Mouse (Mus musculus) kidney, embryonic 15.5 days (tissue): ENCODE measurements around the gene Phpt1. TPM values are rescaled to one million over a fixed set of nuclear protein-coding genes. Genes with fewer than 3 reads are reported as not detected.

Experiments used
- ATAC-seq: fragments of 200-750 bp; cut with Nextera tagmentation; replicated peaks from 2 replicates; pipeline ENCODE4 v1.8.0; 2017; ENCODE audit warnings: moderate TSS enrichment; ENCODE audit not compliant: low FRiP score
- H3K27ac ChIP-seq: fragments of 300-500 bp; sonication (generic); 2 replicates; pipeline ENCODE4 v1.5.1; 2015; ENCODE audit warnings: mild to moderate bottlenecking, inconsistent platforms
- H3K27me3 ChIP-seq: fragments of 300-500 bp; sonication (generic); 2 replicates; pipeline ENCODE4 v1.6.1; 2015; ENCODE audit warnings: inconsistent platforms
- H3K36me3 ChIP-seq: fragments of 300-500 bp; sonication (generic); 2 replicates; pipeline ENCODE4 v1.6.1; 2015; ENCODE audit warnings: inconsistent platforms
- H3K4me1 ChIP-seq: fragments of 300-500 bp; sonication (generic); 2 replicates; pipeline ENCODE4 v1.6.1; 2015; ENCODE audit warnings: inconsistent platforms
- H3K4me2 ChIP-seq: fragments of 300-500 bp; sonication (generic); 2 replicates; pipeline ENCODE4 v1.6.1; 2015; ENCODE audit warnings: moderate library complexity, mild to moderate bottlenecking, inconsistent platforms
- H3K4me3 ChIP-seq: fragments of 300-500 bp; sonication (generic); replicated peaks from 2 replicates; pipeline ENCODE4 v1.5.1; 2015; ENCODE audit warnings: mild to moderate bottlenecking, inconsistent platforms
- H3K9ac ChIP-seq: fragments of 300-500 bp; sonication (generic); 2 replicates; pipeline ENCODE4 v1.6.1; 2015; ENCODE audit warnings: mild to moderate bottlenecking, inconsistent platforms
- H3K9me3 ChIP-seq: fragments of 300-500 bp; sonication (generic); replicated peaks from 2 replicates; pipeline ENCODE4 v1.6.1; 2016; ENCODE audit warnings: inconsistent platforms
- WGBS: fragments of 180-500 bp; shearing (Covaris S2); methylation state at CpG from one replicate; pipeline ENCODE4 v1.1.7; 2015; ENCODE audit warnings: mixed read lengths; 5-methylcytosine and 5-hydroxymethylcytosine counted together
- polyA plus RNA-seq: library from polyadenylated mRNA; unstranded; fragments of >200 nt; fragmentation: Nextera tagmentation; extraction: Ambion mirVana; gene quantifications from 2 replicates; pipeline ENCODE4 v1.2.1, GENCODE M21; 2015

Phpt1 gene
- polyA plus RNA-seq, 1 experiment from 2014 or later, result 184 TPM

DNA sequence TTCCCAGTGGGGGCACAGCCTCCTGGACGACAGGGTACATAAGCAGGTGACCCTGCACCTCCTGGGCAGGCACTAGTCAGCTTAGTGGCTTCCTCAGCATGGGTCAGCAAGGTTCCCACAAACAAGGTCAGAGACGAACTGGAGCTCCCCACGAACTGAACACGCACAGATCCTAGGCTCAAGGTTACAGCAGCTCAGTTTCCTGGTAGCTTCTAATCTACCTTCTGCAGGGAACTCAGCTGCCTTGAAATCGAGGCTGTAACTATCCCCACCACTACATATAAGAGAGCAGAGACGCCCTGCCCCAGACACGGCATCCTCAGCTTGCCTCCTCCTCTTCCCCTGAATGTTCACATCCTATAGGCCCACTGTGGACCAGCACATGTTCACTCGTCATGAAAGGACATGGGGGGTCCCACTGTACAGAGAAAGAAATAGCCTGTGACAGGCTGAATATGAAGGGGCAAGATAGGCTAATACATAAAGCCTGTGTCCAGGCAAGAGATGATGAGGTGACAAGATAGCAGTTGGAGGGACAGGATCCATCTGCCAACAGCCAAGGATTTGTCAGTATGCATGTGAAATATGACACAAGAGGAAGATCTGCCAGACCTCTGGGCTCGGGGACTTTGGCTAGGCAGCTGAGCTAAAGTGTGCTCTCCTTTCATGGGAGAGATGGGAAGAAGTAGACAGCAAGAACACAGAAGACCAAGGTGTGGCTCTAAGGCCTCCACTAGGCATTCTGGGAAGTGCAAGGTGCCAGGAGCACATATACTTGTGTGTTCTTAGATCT, 48.3 kb downstream of the Phpt1 start:
- no peak overlapping the region for H3K27ac ChIP-seq
- H3K9me3 ChIP-seq, result no peaks in the 10 kb centered on the region
- peaks cover 97% of the 10 kb centered on the region for H3K36me3 ChIP-seq
- no peak overlapping the region for H3K4me3 ChIP-seq
- H3K27me3 ChIP-seq, result no peaks in the 10 kb centered on the region
- no peak overlapping the region for H3K4me2 ChIP-seq
- 88% methylated on average over 9 of the region's 9 CpGs for WGBS
- no peak for ATAC-seq
- H3K9ac ChIP-seq, result no peak overlapping the region
- no peaks in the 10 kb centered on the region for H3K4me1 ChIP-seq

Other genes starting within 250 kb of the Phpt1 start
- gene Man1b1, start 242.9 kb downstream of the Phpt1 start, polyA plus RNA-seq, result 50.5 and 53.2 TPM in 2 replicates
- 23.4 TPM in 2 replicates for gene Dpp7, start 218.9 kb downstream of the Phpt1 start, polyA plus RNA-seq
- gene Uap1l1, start 209.5 kb downstream of the Phpt1 start, polyA plus RNA-seq, result 24.9 and 27.3 TPM in 2 replicates
- 40.4 and 42.7 TPM in 2 replicates for gene Sapcd2, start 202.9 kb downstream of the Phpt1 start, polyA plus RNA-seq
- gene Entpd2, start 179.3 kb downstream of the Phpt1 start, polyA plus RNA-seq, result 4.5 and 4.6 TPM in 2 replicates
- 41.3 and 52.5 TPM in 2 replicates for gene Npdc1, start 175.9 kb downstream of the Phpt1 start, polyA plus RNA-seq
- 0.08 and 0.18 TPM in 2 replicates for gene Fut7, start 152.0 kb downstream of the Phpt1 start, polyA plus RNA-seq
- 11.0 and 11.1 TPM in 2 replicates for gene Abca2, start 146.5 kb downstream of the Phpt1 start, polyA plus RNA-seq
- 3.6 and 3.9 TPM in 2 replicates for gene Clic3, start 118.4 kb downstream of the Phpt1 start, polyA plus RNA-seq
- gene Paxx, start 114.1 kb downstream of the Phpt1 start, polyA plus RNA-seq, result 30.4 and 31.8 TPM in 2 replicates
- gene Ptgds, start 105.2 kb downstream of the Phpt1 start, polyA plus RNA-seq, result 1.6 and 2.2 TPM in 2 replicates
- not detected in 2 replicates for gene Lcn12, start 81.3 kb downstream of the Phpt1 start, polyA plus RNA-seq
- 85.1 and 96.1 TPM in 2 replicates for gene Fbxw5, start 74.5 kb downstream of the Phpt1 start, polyA plus RNA-seq
- gene C8g, start 73.5 kb downstream of the Phpt1 start, polyA plus RNA-seq, result 6.3 and 7.8 TPM in 2 replicates
- 36.0 and 37.3 TPM in 2 replicates for gene Traf2, start 28.3 kb downstream of the Phpt1 start, polyA plus RNA-seq
- gene Edf1, start 17.4 kb downstream of the Phpt1 start, polyA plus RNA-seq, result 373 and 392 TPM in 2 replicates
- 8.4 and 10.1 TPM in 2 replicates for gene Mamdc4, start 379 bp downstream of the Phpt1 start, polyA plus RNA-seq
- 0.15 and 0.21 TPM in 2 replicates for gene Ajm1, start 6.5 kb upstream of the Phpt1 start, polyA plus RNA-seq
- gene Rabl6, start 33.3 kb upstream of the Phpt1 start, polyA plus RNA-seq, result 72.8 and 74.7 TPM in 2 replicates
- 0.12 and 0.27 TPM in 2 replicates for gene Ccdc183, start 42.5 kb upstream of the Phpt1 start, polyA plus RNA-seq
- gene Tmem141, start 46.8 kb upstream of the Phpt1 start, polyA plus RNA-seq, result 31.6 and 32.4 TPM in 2 replicates
- 3.3 and 4.2 TPM in 2 replicates for gene Fcna, start 52.8 kb upstream of the Phpt1 start, polyA plus RNA-seq
- gene Lcn8, start 77.9 kb upstream of the Phpt1 start, polyA plus RNA-seq, result not detected in 2 replicates
- gene Lcn5, start 82.7 kb upstream of the Phpt1 start, polyA plus RNA-seq, result not detected in 2 replicates
- not detected in 2 replicates for gene Lcn6, start 101.6 kb upstream of the Phpt1 start, polyA plus RNA-seq
- gene Lcn10, start 107.5 kb upstream of the Phpt1 start, polyA plus RNA-seq, result not detected in 2 replicates
- gene Obp2a, start 124.8 kb upstream of the Phpt1 start, polyA plus RNA-seq, result 0.23 TPM in 1 of 2 replicates, not detected in the other
- 91.2 and 95.1 TPM in 2 replicates for gene Bmyc, start 131.5 kb upstream of the Phpt1 start, polyA plus RNA-seq
- not detected in 2 replicates for gene Obp2b, start 161.8 kb upstream of the Phpt1 start, polyA plus RNA-seq
- gene Lcn3, start 190.3 kb upstream of the Phpt1 start, polyA plus RNA-seq, result not detected in 2 replicates
- not detected in 2 replicates for gene Lcn11, start 201.8 kb upstream of the Phpt1 start, polyA plus RNA-seq
- gene Gm13539, start 207.0 kb upstream of the Phpt1 start, polyA plus RNA-seq, result not detected in 2 replicates
- gene Glt6d1, start 240.6 kb upstream of the Phpt1 start, polyA plus RNA-seq, result not detected in 2 replicates
- not detected in 2 replicates for gene Lcn9, start 247.9 kb upstream of the Phpt1 start, polyA plus RNA-seq